Mouse (Mus musculus) hindbrain, embryonic 12.5 days (tissue): Measurements from ENCODE around the gene 1700019N19Rik. TPM values are rescaled to one million over a fixed set of nuclear protein-coding genes. Genes with fewer than 3 reads are reported as not detected.
A peak's percentile ranks its signal among the peaks of the same experiment; 100 is the strongest.

Source experiments
- ATAC-seq: fragments of 200-750 bp; cut with Nextera tagmentation; 2 replicates; pipeline ENCODE4 v1.8.0; 2017; ENCODE audit warnings: moderate TSS enrichment; ENCODE audit not compliant: low FRiP score
- H3K27ac ChIP-seq: fragments of 300-500 bp; sonication (generic); 2 replicates; pipeline ENCODE4 v1.5.1; 2016; ENCODE audit warnings: mild to moderate bottlenecking
- H3K27me3 ChIP-seq: fragments of 300-500 bp; sonication (generic); 2 replicates; pipeline ENCODE4 v1.6.1; 2016; ENCODE audit warnings: mild to moderate bottlenecking
- H3K36me3 ChIP-seq: fragments of 300-500 bp; sonication (generic); 2 replicates; pipeline ENCODE4 v1.6.1; 2016; ENCODE audit warnings: mild to moderate bottlenecking
- H3K4me1 ChIP-seq: fragments of 300-500 bp; sonication (generic); 2 replicates; pipeline ENCODE4 v1.6.1; 2016
- H3K4me2 ChIP-seq: fragments of 300-500 bp; sonication (generic); replicated peaks from 2 replicates; pipeline ENCODE4 v1.6.1; 2016; ENCODE audit warnings: mild to moderate bottlenecking
- H3K4me3 ChIP-seq: fragments of 300-500 bp; sonication (generic); 2 replicates; pipeline ENCODE4 v1.5.1; 2016; ENCODE audit warnings: mild to moderate bottlenecking
- H3K9ac ChIP-seq: fragments of 300-500 bp; sonication (generic); 2 replicates; pipeline ENCODE4 v1.6.1; 2016; ENCODE audit warnings: mild to moderate bottlenecking, moderate library complexity
- H3K9me3 ChIP-seq: fragments of 300-500 bp; sonication (generic); replicated peaks from 2 replicates; pipeline ENCODE4 v1.6.1; 2016; ENCODE audit warnings: mild to moderate bottlenecking
- WGBS: fragments of 180-500 bp; shearing (Covaris S2); methylation state at CpG from one replicate; pipeline ENCODE4 v1.1.7; 2016; 5-methylcytosine and 5-hydroxymethylcytosine counted together
- polyA plus RNA-seq: library from polyadenylated mRNA; unstranded; fragments of >200 nt; fragmentation: Nextera tagmentation; extraction: Ambion mirVana; gene quantifications from 2 replicates; pipeline ENCODE4 v1.2.1, GENCODE M21; 2016

The 1700019N19Rik gene
- polyA plus RNA-seq, 1 experiment from 2014 or later: not detected

- Histone ChIP-seq H3K27me3 (peaks cover 6% of the 10 kb centered on the region), H3K4me1 (peaks cover 21% of the 10 kb centered on the region; the same call in 1 of the 2 replicates), H3K9me3 (no peaks in the 10 kb centered on the region), H3K4me2 (no peak overlapping the region), H3K4me3 (no peak overlapping the region), H3K36me3 (peaks cover 22% of the 10 kb centered on the region; the same call in 1 of the 2 replicates), H3K9ac (no peak overlapping the region), H3K27ac (no peak overlapping the region)
- no peak for ATAC-seq
- WGBS: 89% methylated on average over 1 of the region's 1 CpGs
Observed at GRCm38 (mm10) chr19:58824316-58824715, 30.1 kb upstream of the 1700019N19Rik start.

DNA sequence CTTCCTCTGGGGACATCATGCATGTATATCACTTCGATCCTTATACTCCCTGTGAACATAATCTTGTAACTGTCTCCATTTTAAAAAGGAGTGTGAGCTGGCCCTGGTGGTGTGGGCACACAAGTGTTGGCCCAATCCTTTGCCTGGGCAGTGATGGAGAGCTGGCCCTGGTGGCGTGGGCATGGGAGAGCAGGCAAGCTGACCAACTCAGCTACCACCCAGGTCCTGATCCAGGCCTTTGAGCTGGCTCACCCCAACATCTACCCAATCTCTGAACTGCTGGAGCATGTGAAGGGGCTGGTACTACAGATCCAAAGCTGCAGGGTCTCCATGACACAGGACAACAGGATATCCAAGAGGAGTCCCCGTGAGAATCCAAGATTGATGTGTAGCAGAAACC lies 29.0 kb upstream of the 1700019N19Rik start:
- peaks cover 25% of the 10 kb centered on the region; the same call in 1 of the 2 replicates for H3K36me3 ChIP-seq
- no peak overlapping the region for H3K4me2 ChIP-seq
- H3K9me3 ChIP-seq: no peaks in the 10 kb centered on the region
- WGBS: 86% methylated on average over 3 of the region's 3 CpGs
- peaks cover 16% of the 10 kb centered on the region; the same call in 1 of the 2 replicates for H3K4me1 ChIP-seq
- peak overlapping the region; percentile 6; the same call in 1 of the 2 replicates for H3K27ac ChIP-seq
- ATAC-seq: no peak
- H3K4me3 ChIP-seq: no peak overlapping the region
- peaks cover 3% of the 10 kb centered on the region for H3K27me3 ChIP-seq
- H3K9ac ChIP-seq: no peak overlapping the region

- H3K4me3 ChIP-seq: no peak overlapping the region
- H3K27ac ChIP-seq: peak overlapping the region; percentile 62
- WGBS: 59% methylated on average over 20 of the region's 20 CpGs
- H3K27me3 ChIP-seq: peaks cover 3% of the 10 kb centered on the region
- peaks cover 25% of the 10 kb centered on the region; the same call in 1 of the 2 replicates for H3K36me3 ChIP-seq
- no peaks in the 10 kb centered on the region for H3K9me3 ChIP-seq
- peak; percentile 41; the same call in 1 of the 2 replicates for ATAC-seq
- H3K4me2 ChIP-seq: no peak overlapping the region
- peak overlapping the region; percentile 32; the same call in 1 of the 2 replicates for H3K9ac ChIP-seq
- peaks cover 12% of the 10 kb centered on the region; the same call in 1 of the 2 replicates for H3K4me1 ChIP-seq
Observed at GRCm38 (mm10) chr19:58822454-58823200, 28.4 kb upstream of the 1700019N19Rik start.

GRCm38 (mm10) chr19:58818571-58819415 lies 24.5 kb upstream of the 1700019N19Rik start:
- no peaks in the 10 kb centered on the region; the same call in 1 of the 2 replicates for H3K27me3 ChIP-seq
- H3K4me3 ChIP-seq: no peak overlapping the region
- no peak overlapping the region for H3K27ac ChIP-seq
- H3K4me2 ChIP-seq: no peak overlapping the region
- peaks cover 16% of the 10 kb centered on the region; the same call in 1 of the 2 replicates for H3K4me1 ChIP-seq
- H3K36me3 ChIP-seq: peaks cover 13% of the 10 kb centered on the region; the same call in 1 of the 2 replicates
- ATAC-seq: no peak
- H3K9ac ChIP-seq: no peak overlapping the region
- 84% methylated on average over 14 of the region's 14 CpGs for WGBS
- H3K9me3 ChIP-seq: no peaks in the 10 kb centered on the region

- Histone ChIP-seq H3K27me3 (no peaks in the 10 kb centered on the region; the same call in 1 of the 2 replicates), H3K9ac (no peak overlapping the region), H3K9me3 (no peaks in the 10 kb centered on the region), H3K4me1 (peaks cover 7% of the 10 kb centered on the region; the same call in 1 of the 2 replicates), H3K4me3 (no peak overlapping the region), H3K36me3 (peaks cover 12% of the 10 kb centered on the region; the same call in 1 of the 2 replicates), H3K27ac (no peak overlapping the region), H3K4me2 (no peak overlapping the region)
- ATAC-seq: no peak
- 90% methylated on average over 11 of the region's 11 CpGs for WGBS
Observed at GRCm38 (mm10) chr19:58817398-58817797, 23.1 kb upstream of the 1700019N19Rik start.

DNA sequence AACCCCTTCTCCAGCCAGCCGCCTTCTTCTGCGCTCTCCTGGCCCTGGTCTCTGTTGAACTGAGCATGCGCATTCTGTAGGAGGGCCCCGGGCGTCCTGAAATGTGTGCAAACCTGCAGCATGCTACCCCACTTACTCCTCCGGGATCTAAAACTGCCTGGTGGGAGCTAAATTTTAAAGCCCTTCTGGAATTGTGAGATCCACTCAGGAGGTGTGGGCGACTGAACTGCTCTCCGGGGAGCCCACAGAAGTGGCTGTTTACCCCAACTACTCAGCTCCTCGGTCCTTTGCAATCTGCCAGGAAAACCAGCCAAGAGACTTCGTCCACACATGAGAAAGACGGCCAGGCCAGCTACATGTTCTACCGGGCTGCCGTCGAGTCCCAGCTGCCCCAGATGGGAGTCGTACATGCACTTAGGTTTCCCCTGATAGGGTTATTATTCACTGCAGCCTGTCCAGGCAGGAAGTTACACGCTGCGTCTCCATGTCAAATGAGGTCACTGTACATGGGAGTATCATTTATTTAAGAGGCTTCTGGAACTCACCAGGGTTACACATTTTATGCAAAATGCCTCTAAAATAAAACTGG lies 22.3 kb upstream of the 1700019N19Rik start:
- H3K4me1 ChIP-seq: 0 out of 2 replicates have a peak, but pooled peaks cover 4% of the 10 kb centered on the region
- no peaks in the 10 kb centered on the region for H3K27me3 ChIP-seq
- H3K36me3 ChIP-seq: peaks cover 16% of the 10 kb centered on the region; the same call in 1 of the 2 replicates
- WGBS: 75% methylated on average over 17 of the region's 17 CpGs
- no peak overlapping the region for H3K27ac ChIP-seq
- no peak overlapping the region for H3K9ac ChIP-seq
- ATAC-seq: no peak
- H3K4me2 ChIP-seq: no peak overlapping the region
- no peak overlapping the region for H3K4me3 ChIP-seq
- no peaks in the 10 kb centered on the region for H3K9me3 ChIP-seq

GRCm38 (mm10) chr19:58815179-58815922 lies 21.1 kb upstream of the 1700019N19Rik start:
- H3K9me3 ChIP-seq: no peaks in the 10 kb centered on the region

DNA sequence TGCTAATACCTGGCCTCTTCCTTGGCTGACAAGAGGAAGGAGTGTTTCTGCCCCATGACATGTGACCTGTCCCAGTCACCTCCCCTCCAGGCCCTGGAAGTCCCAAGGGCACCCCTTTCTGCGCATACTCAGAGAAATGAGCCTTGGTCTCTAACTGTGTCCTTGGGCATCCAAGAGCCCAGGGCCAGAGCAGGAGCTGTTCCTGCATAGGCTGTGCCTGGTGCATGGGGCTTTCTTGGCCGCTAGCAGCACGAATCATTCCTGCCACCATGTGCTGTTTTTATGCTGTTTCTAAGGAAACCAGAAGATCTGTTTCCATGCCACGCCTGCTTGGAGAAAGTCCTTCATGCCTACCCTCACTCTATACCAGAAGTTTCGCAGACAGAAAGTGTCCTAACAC lies 16.3 kb upstream of the 1700019N19Rik start:
- Histone ChIP-seq H3K4me2 (no peak overlapping the region), H3K36me3 (peaks cover 4% of the 10 kb centered on the region; the same call in 1 of the 2 replicates), H3K4me1 (peaks cover 4% of the 10 kb centered on the region; the same call in 1 of the 2 replicates), H3K4me3 (no peak overlapping the region), H3K27me3 (no peaks in the 10 kb centered on the region), H3K9ac (no peak overlapping the region), H3K9me3 (no peaks in the 10 kb centered on the region), H3K27ac (no peak overlapping the region)
- no peak for ATAC-seq
- WGBS: 81% methylated on average over 5 of the region's 5 CpGs

More at GRCm38 (mm10) chr19:58815179-58815922, 21.1 kb upstream of the 1700019N19Rik start:
- Histone ChIP-seq H3K9ac (no peak overlapping the region), H3K27ac (no peak overlapping the region), H3K27me3 (no peaks in the 10 kb centered on the region), H3K36me3 (peaks cover 16% of the 10 kb centered on the region; the same call in 1 of the 2 replicates), H3K4me1 (0 out of 2 replicates have a peak, but pooled peaks cover 4% of the 10 kb centered on the region), H3K4me2 (no peak overlapping the region), H3K4me3 (no peak overlapping the region)
- no peak for ATAC-seq
- WGBS: 81% methylated on average over 13 of the region's 13 CpGs

GRCm38 (mm10) chr19:58808864-58809263 lies 14.6 kb upstream of the 1700019N19Rik start:
- no peak overlapping the region for H3K4me3 ChIP-seq
- no peaks in the 10 kb centered on the region for H3K27me3 ChIP-seq
- H3K9ac ChIP-seq: no peak overlapping the region
- no peak for ATAC-seq
- 79% methylated on average over 6 of the region's 6 CpGs for WGBS
- peaks cover 4% of the 10 kb centered on the region; the same call in 1 of the 2 replicates for H3K4me1 ChIP-seq
- peaks cover 10% of the 10 kb centered on the region; the same call in 1 of the 2 replicates for H3K36me3 ChIP-seq
- H3K27ac ChIP-seq: no peak overlapping the region
- H3K9me3 ChIP-seq: 0 out of 2 replicates have a peak, but pooled peaks cover 2% of the 10 kb centered on the region
- H3K4me2 ChIP-seq: no peak overlapping the region

GRCm38 (mm10) chr19:58806364-58806763 lies 12.1 kb upstream of the 1700019N19Rik start:
- H3K4me1 ChIP-seq: peaks cover 4% of the 10 kb centered on the region; the same call in 1 of the 2 replicates

DNA sequence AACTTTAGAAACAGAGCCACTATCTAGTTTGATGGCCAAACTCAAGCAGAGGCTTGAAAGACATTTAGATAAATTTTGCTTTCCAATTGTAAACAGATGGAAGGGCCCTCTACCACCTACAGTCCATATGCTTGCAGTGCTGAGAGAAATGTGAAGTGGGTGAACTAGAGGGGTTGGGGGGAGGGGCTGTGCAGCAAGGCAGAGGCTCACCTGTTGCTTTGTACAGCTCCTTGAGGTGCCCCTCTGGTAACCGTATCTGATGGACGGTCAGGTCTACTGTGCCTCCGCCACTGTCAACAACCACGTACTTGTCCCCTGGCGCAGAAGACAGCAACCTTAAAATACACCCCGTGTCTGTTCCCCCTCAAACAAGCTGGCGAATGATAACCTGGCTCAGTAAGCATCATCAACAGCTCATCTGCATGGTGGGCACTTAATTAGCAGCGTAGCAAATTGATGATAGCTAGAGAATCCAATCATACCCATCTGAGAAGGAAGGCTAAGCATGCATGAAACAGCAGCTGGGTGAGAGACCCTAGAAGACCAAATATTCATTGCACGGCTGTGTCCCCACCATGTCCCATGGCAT lies 11.0 kb upstream of the 1700019N19Rik start:
- H3K4me3 ChIP-seq: no peak overlapping the region
- no peak overlapping the region for H3K4me2 ChIP-seq
- ATAC-seq: no peak

More at GRCm38 (mm10) chr19:58806364-58806763, 12.1 kb upstream of the 1700019N19Rik start:
- 9% methylated on average over 3 of the region's 3 CpGs for WGBS
- Histone ChIP-seq H3K4me2 (no peak overlapping the region), H3K36me3 (peaks cover 19% of the 10 kb centered on the region), H3K27me3 (no peaks in the 10 kb centered on the region), H3K4me3 (no peak overlapping the region), H3K9ac (no peak overlapping the region), H3K27ac (no peak overlapping the region), H3K9me3 (0 out of 2 replicates have a peak, but pooled peaks cover 3% of the 10 kb centered on the region)
- ATAC-seq: no peak

More for the DNA sequence above, 11.0 kb upstream of the 1700019N19Rik start:
- no peak overlapping the region for H3K27ac ChIP-seq
- H3K27me3 ChIP-seq: no peaks in the 10 kb centered on the region
- H3K9me3 ChIP-seq: 0 out of 2 replicates have a peak, but pooled peaks cover 3% of the 10 kb centered on the region
- H3K9ac ChIP-seq: no peak overlapping the region
- peaks cover 4% of the 10 kb centered on the region; the same call in 1 of the 2 replicates for H3K4me1 ChIP-seq
- 88% methylated on average over 9 of the region's 9 CpGs for whole genome bisulfite sequencing
- peaks cover 21% of the 10 kb centered on the region for H3K36me3 ChIP-seq
